Mouse (Mus musculus): ENCODE results near the gene Trhde. TPM values are rescaled to one million over a fixed set of nuclear protein-coding genes. Genes with fewer than 3 reads are reported as not detected.

Trhde gene
- polyA plus RNA-seq (2014; fragmentation: Nextera tagmentation; extraction: Ambion mirVana), result 6.9 and 8.9 TPM in 2 replicates

- Histone ChIP-seq H3K27me3 (ENCODE audit: control insufficient read depth, insufficient read depth, low read length) (peaks cover 9% of the 10 kb centered on the region; the same call in 1 of the 2 replicates), H3K9me3 (ENCODE audit: control insufficient read depth, low read length) (no peaks in the 10 kb centered on the region), H3K27ac (ENCODE audit: low read depth, low read length) (peak within 1 kb of the TSS; percentile 52), H3K4me2 (ENCODE audit: low read depth, low read length) (peak within 1 kb of the TSS; percentile 88), H3K4me1 (ENCODE audit: control insufficient read depth, insufficient read depth, low read length) (0 out of 2 replicates have a peak, but pooled peaks cover 4% of the 10 kb centered on the region), H3K9ac (replicated peaks; ENCODE audit: low read depth, low read length) (peak within 1 kb of the TSS; percentile 58), H3K36me3 (ENCODE audit: control insufficient read depth, insufficient read depth, low read length) (no peaks in the 10 kb centered on the region), H3K4me3 (ENCODE audit: low read depth, low read length) (peak within 1 kb of the TSS; percentile 60)
- 1% methylated on average over 30 of the region's 30 CpGs for WGBS
- ATAC-seq (ENCODE audit: low read depth), result peak; percentile 49
Observed at GRCm38 (mm10) chr10:114802161-114802651, at the start of gene Trhde. Gene Trhde (minus strand): TSS chr10:114802307.

DNA sequence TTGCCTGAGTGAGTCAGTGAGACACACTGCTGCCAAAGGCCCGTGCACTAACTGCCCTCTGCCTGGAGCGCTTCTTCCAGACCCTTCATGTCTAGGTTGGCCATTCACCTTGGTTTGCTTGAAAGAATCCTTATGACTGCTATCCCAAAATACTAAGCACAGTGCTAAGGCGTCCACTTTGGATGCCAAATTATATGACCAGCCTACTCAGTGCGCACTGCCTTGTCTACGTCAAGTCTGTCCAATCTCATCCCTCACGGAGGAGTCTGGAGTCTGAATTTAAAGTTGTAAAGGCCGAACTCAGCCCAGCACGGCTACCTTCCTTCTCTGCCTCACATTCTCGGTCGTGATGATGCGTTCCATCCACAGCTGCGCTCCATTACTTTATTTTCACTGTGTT is 39.9 kb upstream of the Trhde start:
- Histone ChIP-seq H3K9me3 (ENCODE audit: control insufficient read depth, low read length) (no peaks in the 10 kb centered on the region), H3K9ac (replicated peaks; ENCODE audit: low read depth, low read length) (no peak overlapping the region), H3K4me1 (ENCODE audit: control insufficient read depth, insufficient read depth, low read length) (no peaks in the 10 kb centered on the region), H3K27ac (ENCODE audit: low read depth, low read length) (no peak overlapping the region), H3K4me3 (ENCODE audit: low read depth, low read length) (no peak overlapping the region), H3K4me2 (ENCODE audit: low read depth, low read length) (no peak overlapping the region), H3K27me3 (ENCODE audit: control insufficient read depth, insufficient read depth, low read length) (no peaks in the 10 kb centered on the region), H3K36me3 (ENCODE audit: control insufficient read depth, insufficient read depth, low read length) (no peaks in the 10 kb centered on the region)
- WGBS, result 92% methylated on average over 12 of the region's 12 CpGs
- ATAC-seq (ENCODE audit: low read depth), result no peak

DNA sequence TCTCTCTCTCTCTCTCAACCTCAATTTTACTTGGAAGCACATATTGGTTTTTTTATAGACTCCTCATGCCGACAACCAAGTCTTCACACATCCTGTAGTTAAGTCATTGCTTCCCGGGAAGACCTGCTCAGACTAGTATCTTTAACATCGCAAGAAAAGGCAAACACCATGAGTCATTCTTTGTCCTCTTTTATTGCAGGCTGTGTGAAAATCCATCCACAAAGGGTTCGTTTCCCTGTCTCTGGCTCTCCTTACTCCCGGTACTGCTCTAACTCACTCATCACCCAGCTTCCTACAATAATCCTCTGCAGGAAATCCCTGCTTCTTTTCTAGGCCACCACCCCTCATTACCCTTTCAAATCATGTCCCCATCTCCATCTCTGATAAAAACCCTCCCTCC is 39.3 kb upstream of the Trhde start:
- H3K9me3 ChIP-seq (ENCODE audit: control insufficient read depth, low read length), result no peaks in the 10 kb centered on the region
- no peak for ATAC-seq (ENCODE audit: low read depth)
- no peaks in the 10 kb centered on the region for H3K4me1 ChIP-seq (ENCODE audit: control insufficient read depth, insufficient read depth, low read length)
- H3K9ac ChIP-seq (replicated peaks; ENCODE audit: low read depth, low read length), result no peak overlapping the region
- no peaks in the 10 kb centered on the region for H3K27me3 ChIP-seq (ENCODE audit: control insufficient read depth, insufficient read depth, low read length)
- H3K4me3 ChIP-seq (ENCODE audit: low read depth, low read length), result no peak overlapping the region
- H3K4me2 ChIP-seq (ENCODE audit: low read depth, low read length), result no peak overlapping the region
- WGBS, result 41% methylated on average over 5 of the region's 5 CpGs
- H3K36me3 ChIP-seq (ENCODE audit: control insufficient read depth, insufficient read depth, low read length), result no peaks in the 10 kb centered on the region
- no peak overlapping the region for H3K27ac ChIP-seq (ENCODE audit: low read depth, low read length)

DNA sequence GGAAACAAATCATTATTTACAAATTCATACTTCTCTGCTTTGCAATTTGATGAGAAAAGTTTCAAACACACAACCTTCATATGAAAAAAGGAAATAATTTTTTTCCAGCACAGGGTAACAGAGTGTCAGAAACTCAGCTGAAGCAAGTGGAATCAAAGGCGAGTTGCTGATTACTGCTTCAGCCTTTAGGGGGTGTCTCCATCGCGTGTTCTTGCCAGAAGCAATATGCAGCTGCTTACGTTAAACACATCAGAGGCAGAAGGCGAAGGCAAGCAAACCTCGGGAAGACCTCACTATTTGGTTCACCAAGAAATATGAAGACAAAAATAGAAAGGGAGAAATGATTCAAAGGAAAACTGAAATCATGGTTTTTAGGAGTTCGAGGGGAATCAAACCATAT is 29.2 kb upstream of the Trhde start:
- Histone ChIP-seq H3K4me2 (ENCODE audit: low read depth, low read length) (no peak overlapping the region), H3K36me3 (ENCODE audit: control insufficient read depth, insufficient read depth, low read length) (no peaks in the 10 kb centered on the region), H3K9ac (replicated peaks; ENCODE audit: low read depth, low read length) (no peak overlapping the region), H3K4me3 (ENCODE audit: low read depth, low read length) (no peak overlapping the region), H3K27ac (ENCODE audit: low read depth, low read length) (no peak overlapping the region), H3K27me3 (ENCODE audit: control insufficient read depth, insufficient read depth, low read length) (no peaks in the 10 kb centered on the region), H3K4me1 (ENCODE audit: control insufficient read depth, insufficient read depth, low read length) (no peaks in the 10 kb centered on the region), H3K9me3 (ENCODE audit: control insufficient read depth, low read length) (no peaks in the 10 kb centered on the region)
- 49% methylated on average over 7 of the region's 7 CpGs for whole genome bisulfite sequencing
- no peak for ATAC-seq (ENCODE audit: low read depth)

- Histone ChIP-seq H3K4me1 (ENCODE audit: control insufficient read depth, insufficient read depth, low read length) (no peaks in the 10 kb centered on the region), H3K27ac (ENCODE audit: low read depth, low read length) (no peak overlapping the region), H3K4me3 (ENCODE audit: low read depth, low read length) (no peak overlapping the region), H3K9ac (replicated peaks; ENCODE audit: low read depth, low read length) (no peak overlapping the region), H3K4me2 (ENCODE audit: low read depth, low read length) (no peak overlapping the region), H3K9me3 (ENCODE audit: control insufficient read depth, low read length) (no peaks in the 10 kb centered on the region), H3K36me3 (ENCODE audit: control insufficient read depth, insufficient read depth, low read length) (no peaks in the 10 kb centered on the region), H3K27me3 (ENCODE audit: control insufficient read depth, insufficient read depth, low read length) (no peaks in the 10 kb centered on the region)
- no peak for ATAC-seq (ENCODE audit: low read depth)
- WGBS, result 29% methylated on average over 3 of the region's 3 CpGs
Observed at GRCm38 (mm10) chr10:114808799-114809198, 6.7 kb upstream of the Trhde start.

DNA sequence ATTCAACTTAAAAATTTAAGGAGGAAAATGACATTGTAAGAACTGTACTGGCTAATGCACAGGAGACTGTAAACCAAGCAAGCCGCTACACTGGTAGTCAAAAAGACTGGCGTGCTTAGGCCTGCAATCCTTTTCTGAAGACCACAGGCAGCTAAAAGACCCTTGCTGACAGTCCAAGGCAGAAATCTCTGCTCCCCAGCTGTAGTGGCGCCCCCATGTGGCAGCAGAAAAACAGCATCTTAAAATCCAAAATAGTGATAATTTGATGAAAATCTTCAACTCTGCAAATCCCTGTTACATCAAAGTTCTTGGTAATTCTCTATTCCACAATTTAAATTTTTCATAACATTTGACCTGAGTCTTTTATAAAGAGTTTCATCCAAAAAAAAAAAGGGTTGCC is 3.8 kb upstream of the Trhde start:
- no peak for ATAC-seq (ENCODE audit: low read depth)

DNA sequence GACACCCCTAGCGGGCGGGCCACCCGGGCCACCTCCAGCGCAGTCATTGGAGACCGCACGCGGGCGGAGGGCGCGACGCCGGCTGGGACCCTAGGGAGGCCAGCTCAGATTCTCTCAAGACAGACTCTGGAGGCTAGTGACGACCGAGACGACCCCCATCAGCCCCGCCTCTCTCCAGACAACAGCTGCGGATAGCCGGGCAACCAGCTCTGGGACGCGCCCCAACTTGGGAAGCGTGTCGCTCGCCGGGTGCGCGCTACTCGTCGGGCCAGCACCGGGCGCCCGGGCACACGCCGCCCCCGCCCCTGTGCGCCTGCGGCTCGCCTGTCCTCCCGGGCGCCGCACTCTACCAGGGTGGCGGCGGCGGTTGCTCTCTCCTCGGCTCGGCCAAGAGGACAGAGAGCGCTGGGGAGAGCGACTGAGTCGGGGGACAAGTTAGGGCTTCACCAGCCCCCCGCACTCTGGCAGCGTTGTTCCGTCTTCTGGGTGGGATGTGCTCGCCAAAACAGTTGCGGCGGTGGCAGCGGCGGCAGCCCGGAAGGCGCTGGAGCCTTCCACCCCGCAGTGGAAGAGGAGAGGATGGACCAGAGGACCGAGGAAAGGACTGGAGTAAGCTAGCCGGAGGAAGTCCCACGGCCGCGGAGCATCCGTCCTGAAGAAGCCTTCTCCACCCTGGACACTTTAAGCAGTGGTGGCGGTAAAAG is 498 bp downstream of the Trhde start:
- H3K4me1 ChIP-seq (ENCODE audit: control insufficient read depth, insufficient read depth, low read length), result 0 out of 2 replicates have a peak, but pooled peaks cover 4% of the 10 kb centered on the region
- ATAC-seq (ENCODE audit: low read depth), result peak; percentile 88
- H3K4me3 ChIP-seq (ENCODE audit: low read depth, low read length), result peak overlapping the region; percentile 60
- no peaks in the 10 kb centered on the region for H3K36me3 ChIP-seq (ENCODE audit: control insufficient read depth, insufficient read depth, low read length)
- WGBS, result under 1% methylated on average over 66 of the region's 66 CpGs
- peak overlapping the region; percentile 52 for H3K27ac ChIP-seq (ENCODE audit: low read depth, low read length)
- H3K27me3 ChIP-seq (ENCODE audit: control insufficient read depth, insufficient read depth, low read length), result peaks cover 9% of the 10 kb centered on the region; the same call in 1 of the 2 replicates
- no peaks in the 10 kb centered on the region for H3K9me3 ChIP-seq (ENCODE audit: control insufficient read depth, low read length)
- H3K9ac ChIP-seq (replicated peaks; ENCODE audit: low read depth, low read length), result peak overlapping the region; percentile 58
- H3K4me2 ChIP-seq (ENCODE audit: low read depth, low read length), result peak overlapping the region; percentile 88

More for the DNA sequence above, 3.8 kb upstream of the Trhde start:
- Histone ChIP-seq H3K4me2 (ENCODE audit: low read depth, low read length) (no peak overlapping the region), H3K4me3 (ENCODE audit: low read depth, low read length) (no peak overlapping the region), H3K9ac (replicated peaks; ENCODE audit: low read depth, low read length) (no peak overlapping the region), H3K27ac (ENCODE audit: low read depth, low read length) (no peak overlapping the region), H3K9me3 (ENCODE audit: control insufficient read depth, low read length) (no peaks in the 10 kb centered on the region), H3K27me3 (ENCODE audit: control insufficient read depth, insufficient read depth, low read length) (no peaks in the 10 kb centered on the region; the same call in 1 of the 2 replicates), H3K36me3 (ENCODE audit: control insufficient read depth, insufficient read depth, low read length) (no peaks in the 10 kb centered on the region), H3K4me1 (ENCODE audit: control insufficient read depth, insufficient read depth, low read length) (0 out of 2 replicates have a peak, but pooled peaks cover 4% of the 10 kb centered on the region)
- 36% methylated on average over 3 of the region's 3 CpGs for WGBS

DNA sequence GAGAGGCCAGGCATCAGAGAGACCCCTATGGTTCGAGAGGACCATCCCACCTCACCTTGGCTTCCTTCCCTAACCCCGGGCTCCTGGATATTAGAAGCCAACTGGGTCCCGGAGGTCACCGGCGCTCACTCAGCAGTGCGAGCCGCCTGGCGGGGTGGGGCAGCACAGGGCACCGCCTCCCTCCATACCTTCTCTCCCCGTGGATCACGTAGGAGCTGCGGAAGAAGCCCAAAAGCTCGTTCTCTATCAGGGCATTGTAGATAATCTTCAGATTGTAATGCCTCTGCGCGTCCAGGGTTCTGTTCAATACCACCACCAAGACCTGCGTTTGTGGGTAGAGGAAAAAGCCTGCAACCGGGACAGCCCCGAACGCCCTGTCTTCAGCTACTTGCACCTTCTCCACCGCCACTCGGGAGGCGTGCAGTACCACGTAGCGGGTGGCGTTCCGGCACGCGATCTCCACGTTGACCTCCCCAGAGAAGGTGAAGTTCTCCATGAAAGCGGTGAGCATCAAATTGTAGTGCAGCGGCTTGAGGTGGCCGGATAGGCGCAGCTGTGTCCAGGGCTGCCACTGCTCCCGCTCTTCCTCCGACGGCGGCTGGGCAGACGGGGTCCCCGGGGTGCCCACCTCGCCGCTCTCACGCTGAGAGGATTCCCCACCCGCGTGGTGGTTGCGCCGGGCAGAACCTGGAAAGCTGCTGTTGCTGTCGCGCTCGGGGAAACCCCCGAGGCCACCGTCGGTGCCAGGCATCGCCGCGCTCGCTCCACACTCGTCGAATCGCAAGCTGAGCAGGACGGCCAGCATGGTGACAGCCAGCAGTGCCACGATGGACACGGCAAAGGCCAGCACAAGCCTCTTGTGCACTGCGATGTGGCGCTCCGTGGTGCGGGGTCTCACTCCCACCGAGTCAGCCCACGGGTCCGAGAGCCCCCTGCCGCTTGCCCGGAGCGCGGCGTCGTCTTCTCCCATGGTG is 1.5 kb downstream of the Trhde start:
- Histone ChIP-seq H3K27ac (ENCODE audit: low read depth, low read length) (no peak overlapping the region), H3K4me1 (ENCODE audit: control insufficient read depth, insufficient read depth, low read length) (0 out of 2 replicates have a peak, but pooled peaks cover 4% of the 10 kb centered on the region), H3K9ac (replicated peaks; ENCODE audit: low read depth, low read length) (peak overlapping the region; percentile 32; the same call in 1 of the 2 replicates), H3K4me3 (ENCODE audit: low read depth, low read length) (peak overlapping the region; percentile 60), H3K27me3 (ENCODE audit: control insufficient read depth, insufficient read depth, low read length) (peaks cover 9% of the 10 kb centered on the region; the same call in 1 of the 2 replicates), H3K4me2 (ENCODE audit: low read depth, low read length) (peak overlapping the region; percentile 88), H3K9me3 (ENCODE audit: control insufficient read depth, low read length) (no peaks in the 10 kb centered on the region), H3K36me3 (ENCODE audit: control insufficient read depth, insufficient read depth, low read length) (no peaks in the 10 kb centered on the region)
- 5% methylated on average over 75 of the region's 75 CpGs for WGBS
- peak; percentile 62 for ATAC-seq (ENCODE audit: low read depth)

Data from neural tube, embryonic 14.5 days (tissue).